Mouse (Mus musculus) kidney, postnatal 10 days (tissue): ENCODE measurements around the gene Ttc21a.

Experiments used
- DNase-seq: peaks from one replicate; pipeline ENCODE4 v3.0.0; 2021; ENCODE audit warnings: mixed read lengths

Ttc21a gene

DNA sequence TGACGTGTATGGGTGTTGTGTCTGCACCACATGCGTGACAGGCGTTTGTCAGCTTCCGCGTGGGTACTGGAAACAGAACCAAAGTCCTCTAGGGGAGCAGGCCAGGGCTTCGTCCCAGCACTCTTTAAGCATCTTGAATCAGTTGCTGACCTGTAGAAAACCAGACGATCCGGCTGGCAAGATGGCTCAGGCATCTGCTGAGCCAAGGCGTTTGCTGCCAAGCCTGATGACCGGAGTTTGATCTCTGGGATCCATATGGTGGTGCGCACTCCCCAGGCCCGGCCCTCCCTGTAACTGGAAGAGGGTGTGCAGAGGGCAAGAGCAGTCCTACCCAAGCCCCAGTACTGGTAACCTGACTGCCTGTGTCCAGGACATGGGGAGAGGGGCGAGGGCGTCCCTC lies 4.5 kb downstream of the Ttc21a start:
- no peak for DNase-seq

DNA sequence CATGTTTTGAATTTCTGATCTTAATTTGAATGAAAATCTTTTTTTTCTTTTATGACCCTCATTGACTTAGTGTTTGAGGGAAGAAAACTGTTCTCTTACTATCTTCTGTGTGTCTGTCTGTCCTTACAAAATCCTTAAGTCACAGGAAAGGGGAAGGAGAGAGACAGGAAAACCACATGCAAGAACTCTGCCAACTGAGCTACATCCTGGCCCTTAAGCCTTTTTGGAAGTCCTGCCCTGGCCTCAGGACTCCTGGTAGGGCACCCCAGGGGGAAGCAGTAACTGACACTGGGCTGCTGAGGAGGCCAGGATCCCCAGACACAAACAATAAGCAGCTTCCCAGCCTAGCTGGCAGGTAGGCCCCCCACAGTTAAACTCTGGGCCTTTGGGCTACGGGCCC lies 5.9 kb downstream of the Ttc21a start:
- DNase-seq = no peak

DNA sequence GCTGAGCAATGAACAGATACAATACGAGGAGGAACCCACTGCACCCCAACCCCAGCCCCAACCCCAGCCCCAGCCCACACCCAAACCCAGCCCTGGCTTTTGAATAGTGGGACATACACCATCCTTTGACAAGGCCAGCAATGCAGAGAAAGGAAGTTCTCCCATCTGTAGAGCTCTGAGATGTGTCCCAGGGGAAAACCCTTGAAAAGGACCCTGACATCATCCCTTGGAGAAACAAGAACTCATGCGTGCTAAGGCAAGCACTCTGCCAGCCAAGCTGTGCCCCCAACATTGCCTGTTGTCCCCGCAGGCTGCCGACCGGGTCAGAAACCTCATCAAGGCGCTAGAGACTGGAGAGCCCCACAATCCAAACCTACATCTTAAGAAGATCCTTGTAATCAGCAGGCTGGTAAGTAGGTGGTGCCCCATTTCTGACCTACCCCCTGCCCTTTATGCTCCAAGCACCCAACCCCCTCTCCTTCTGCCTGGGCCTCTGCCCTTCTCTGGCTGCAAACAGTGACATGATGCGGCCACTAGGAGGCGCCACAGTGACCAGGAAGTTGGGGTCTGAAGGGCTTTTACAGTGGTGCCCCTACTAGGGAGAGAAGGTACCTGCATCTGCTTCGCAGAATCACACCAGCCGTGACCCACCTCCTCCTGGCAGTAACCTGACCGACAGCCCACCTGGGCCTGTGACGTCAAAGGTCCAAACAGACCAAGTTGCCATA lies 7.9 kb downstream of the Ttc21a start:
- DNase-seq = no peak

DNA sequence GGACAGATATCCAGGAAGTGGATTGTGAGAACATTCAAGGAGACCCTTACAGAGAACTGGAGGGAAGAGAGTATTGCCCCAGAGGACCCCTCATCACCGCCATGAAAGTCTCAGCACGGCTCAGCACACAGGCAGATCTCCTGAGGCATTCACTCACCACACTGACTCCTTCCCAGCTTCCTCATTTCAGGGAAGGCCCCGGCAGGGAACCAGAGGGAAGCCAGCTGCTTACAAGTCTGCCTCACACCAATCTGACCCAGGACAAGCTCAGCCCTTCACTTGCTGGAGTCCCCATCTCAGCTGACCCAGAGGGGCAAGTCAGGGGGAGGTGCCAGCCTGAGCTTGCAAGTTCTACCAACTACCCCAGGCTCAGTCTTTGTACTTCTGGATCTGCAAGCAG lies 11.4 kb downstream of the Ttc21a start:
- DNase-seq = no peak

DNA sequence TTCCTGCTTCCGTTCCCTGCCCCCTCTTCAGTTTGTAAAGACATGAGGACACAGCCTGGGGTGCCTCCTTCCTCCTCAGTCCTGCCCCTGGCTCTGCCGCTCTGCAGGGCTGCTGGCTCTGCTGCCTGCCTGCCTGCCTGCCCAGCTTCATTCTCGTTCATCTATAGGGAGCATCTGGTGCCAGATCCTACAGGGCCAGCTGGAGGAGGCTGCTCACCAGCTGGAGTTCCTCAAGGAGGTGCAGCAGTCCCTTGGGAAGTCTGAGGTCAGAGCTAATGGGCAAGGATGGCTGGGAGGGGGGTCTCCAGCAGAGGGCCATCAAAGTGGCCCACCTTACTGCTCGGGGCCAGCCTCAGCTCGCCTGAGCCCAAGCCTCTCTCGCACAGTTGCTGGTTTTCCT lies 13.0 kb downstream of the Ttc21a start:
- peak; percentile 68 for DNase-seq

DNA sequence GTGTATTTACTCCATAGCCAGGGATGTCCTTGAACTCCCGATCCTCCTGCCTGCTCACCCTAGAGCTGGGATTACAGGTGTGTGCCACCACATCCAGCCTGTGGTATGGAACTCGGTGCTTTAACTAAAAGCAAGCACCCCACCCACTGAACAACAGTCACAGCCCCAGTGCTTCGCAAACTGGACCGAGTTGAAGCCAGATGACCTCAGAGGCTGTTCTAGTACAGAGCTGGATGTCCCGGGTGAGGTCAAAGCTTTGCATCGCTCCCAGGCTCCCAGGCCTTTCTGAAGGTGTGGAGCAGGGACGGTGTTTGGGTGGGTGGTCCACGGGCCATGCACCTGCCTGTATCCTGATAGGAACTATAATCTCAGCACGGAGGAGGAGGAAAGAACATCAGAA lies 14.0 kb downstream of the Ttc21a start:
- no peak for DNase-seq

DNA sequence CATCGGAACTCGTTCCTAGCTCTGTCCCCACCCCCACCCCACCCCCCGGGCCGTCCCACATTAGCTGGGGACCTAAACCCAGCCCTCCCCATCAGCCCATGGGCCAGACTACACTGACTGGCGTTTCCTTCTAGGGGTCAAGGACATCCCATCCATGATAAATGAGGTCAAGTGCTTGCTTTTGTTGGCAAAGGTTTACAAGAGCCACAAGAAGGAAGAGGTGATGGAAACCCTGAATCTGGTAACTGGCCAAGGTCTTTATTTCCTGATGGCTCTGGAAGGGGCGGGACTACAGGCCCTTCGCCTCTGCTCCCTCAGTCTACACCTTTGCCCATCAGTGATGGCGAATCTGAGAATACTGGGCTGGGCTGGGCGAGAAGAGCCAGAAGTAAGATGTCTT lies 21.4 kb downstream of the Ttc21a start:
- DNase-seq = no peak

DNA sequence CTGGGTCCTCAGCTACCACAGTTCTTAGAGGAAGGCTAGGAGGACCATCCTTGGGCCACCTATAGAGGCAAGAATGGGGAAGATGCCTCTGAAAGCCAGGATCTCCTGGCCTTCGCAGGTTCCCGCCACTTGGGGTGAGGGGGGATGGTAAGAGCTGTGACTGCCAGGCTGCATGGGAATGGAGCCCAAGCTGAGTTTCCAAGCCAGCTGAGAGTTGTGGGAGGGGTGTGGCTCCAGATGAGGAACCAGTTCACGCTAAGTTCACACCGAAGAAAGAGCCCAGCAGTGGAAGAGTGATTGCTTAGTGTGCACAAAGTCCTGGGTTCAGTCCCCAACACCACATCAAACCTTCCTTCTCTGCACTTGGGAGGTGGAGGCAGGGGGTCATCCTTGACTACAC lies 24.8 kb downstream of the Ttc21a start:
- no peak for DNase-seq

DNA sequence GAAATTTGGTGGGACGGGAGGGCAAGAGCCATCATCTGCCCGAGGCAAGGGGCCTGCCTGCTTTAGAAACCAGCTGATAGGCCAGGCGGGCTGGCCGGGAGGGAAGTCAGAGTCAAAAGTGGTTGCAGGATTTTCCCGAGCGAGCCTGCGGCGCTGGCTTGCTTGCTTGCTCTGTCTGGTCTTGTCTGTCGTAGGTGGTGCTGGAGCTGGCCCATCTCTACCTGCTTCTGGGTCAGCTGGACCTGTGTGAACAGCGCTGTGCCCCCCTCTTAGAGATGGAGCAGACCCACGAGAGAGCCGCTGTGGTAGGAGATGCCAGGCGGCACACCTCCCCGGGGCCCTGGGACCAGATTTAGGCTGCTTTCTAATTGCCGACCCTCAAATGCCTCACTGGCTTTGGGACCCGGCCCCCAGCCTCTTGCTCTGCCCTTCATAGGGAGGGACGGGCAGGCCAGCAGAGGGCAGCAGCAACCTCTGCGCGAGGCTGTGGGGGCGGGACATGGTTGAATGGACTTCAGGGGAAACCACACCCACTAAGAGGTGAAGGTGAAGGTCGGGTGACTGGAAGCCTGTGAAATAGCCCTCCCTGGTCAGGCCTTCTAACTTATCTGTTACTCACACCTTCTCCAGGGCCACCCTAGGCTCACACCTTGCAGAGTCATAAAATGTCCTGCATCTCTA lies 25.7 kb downstream of the Ttc21a start:
- DNase-seq = peak; percentile 87

DNA sequence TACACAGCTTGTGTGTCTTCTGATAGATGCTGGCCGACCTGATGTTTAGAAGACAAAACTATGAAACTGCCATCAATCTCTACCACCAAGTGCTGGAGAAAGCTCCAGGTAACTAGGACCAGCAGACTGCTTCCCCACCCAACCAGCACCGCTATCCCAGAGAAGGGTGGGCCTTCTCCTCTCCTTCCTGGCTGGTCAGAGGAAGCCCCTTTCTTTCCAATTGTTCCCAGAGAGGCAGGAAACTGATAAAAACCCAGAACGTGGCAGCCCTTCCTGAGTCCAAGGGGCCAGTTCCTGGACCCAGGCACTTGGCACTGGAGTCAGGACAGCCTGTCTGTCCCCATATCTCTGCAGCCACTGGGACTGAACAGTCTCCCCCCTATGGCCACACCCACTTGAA lies 26.8 kb downstream of the Ttc21a start:
- DNase-seq = no peak

DNA sequence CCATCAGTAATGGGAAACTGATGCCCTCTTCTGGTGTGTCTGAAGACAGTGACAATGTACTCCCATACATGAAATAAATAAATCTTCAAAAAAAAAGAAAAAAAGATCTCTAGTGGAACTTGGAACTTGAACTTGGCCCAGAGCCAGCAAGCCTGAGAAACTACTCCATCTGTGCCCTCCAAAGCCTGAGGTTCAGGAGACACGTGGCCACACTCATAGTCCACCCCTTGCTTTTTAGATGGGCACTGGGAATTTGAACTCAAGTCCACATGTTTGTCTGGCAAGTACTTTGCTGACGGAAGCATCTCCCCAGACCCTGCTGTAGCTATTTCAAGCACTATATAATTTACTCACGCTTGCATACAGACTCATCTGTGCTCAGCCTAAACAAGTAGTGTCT lies 27.8 kb downstream of the Ttc21a start:
- DNase-seq = peak; percentile 61

DNA sequence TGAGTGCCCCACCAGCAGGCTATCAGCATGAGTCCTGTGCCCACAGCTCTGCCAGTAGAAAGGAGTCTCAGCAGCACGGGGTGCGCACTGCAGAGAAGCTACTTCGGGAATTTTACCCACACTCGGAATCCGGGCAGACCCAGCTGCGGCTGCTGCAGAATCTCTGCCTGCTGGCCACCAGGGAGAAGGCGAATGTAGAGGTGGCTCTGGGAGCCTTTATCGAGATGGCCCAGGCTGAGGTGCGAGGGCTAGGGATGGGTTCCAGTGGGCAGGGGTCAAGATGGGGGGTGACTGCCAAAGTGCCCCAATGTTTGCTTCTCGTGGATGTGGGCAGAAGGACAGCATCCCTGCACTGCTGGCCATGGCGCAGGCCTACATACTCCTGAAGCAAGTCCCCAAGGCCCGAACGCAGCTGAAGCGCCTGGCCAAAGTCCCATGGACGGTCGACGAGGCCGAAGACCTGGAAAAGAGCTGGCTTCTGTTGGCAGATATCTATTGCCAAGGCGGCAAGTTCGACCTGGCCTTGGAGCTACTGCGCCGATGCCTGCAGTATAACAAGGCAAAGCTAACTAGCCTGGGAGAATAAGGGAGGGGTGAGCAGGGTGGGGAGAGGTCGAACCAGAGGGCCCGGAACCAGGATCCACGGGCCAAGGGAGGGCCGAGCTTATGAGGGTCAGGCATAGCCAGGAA lies 29.0 kb downstream of the Ttc21a start:
- no peak for DNase-seq

DNA sequence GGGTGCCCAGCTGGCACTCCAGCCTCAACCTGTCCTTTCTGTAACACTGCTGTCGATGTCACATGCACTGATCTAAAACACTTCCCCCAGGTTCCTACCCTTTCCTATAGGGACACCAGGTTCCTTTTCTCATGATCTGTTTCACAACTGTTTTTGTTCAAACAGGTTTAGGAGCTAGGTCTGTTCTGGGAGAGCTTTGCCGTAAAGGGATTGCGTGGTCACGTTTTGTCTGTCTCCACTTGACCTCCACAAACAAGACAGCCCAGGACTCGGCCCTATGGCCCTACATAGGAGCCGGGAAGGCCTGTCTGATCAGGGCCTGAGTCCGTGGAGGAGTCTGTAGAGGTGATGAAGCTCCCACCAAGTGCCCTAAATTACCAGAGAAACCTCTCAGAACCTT lies 32.4 kb downstream of the Ttc21a start:
- no peak for DNase-seq

DNA sequence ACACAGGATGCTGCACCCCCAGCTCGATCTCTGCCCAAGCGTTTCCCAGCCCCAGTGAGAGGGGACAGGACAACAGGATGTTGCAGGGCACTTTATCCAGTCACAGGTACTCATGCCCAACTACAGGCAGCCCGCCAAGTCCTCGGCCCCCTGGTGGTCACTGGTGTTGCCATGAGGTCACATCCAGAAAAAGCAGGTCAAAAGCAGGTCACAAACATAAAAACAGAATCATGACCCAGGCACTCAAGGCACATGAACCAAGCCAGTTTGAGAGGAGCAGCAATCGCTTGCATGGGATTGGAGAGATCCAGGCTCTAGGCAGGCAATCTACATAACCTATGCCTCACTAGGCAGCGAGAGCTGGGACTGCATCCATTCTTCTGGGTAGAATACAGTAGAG lies 32.8 kb downstream of the Ttc21a start:
- DNase-seq = peak; percentile 85

DNA sequence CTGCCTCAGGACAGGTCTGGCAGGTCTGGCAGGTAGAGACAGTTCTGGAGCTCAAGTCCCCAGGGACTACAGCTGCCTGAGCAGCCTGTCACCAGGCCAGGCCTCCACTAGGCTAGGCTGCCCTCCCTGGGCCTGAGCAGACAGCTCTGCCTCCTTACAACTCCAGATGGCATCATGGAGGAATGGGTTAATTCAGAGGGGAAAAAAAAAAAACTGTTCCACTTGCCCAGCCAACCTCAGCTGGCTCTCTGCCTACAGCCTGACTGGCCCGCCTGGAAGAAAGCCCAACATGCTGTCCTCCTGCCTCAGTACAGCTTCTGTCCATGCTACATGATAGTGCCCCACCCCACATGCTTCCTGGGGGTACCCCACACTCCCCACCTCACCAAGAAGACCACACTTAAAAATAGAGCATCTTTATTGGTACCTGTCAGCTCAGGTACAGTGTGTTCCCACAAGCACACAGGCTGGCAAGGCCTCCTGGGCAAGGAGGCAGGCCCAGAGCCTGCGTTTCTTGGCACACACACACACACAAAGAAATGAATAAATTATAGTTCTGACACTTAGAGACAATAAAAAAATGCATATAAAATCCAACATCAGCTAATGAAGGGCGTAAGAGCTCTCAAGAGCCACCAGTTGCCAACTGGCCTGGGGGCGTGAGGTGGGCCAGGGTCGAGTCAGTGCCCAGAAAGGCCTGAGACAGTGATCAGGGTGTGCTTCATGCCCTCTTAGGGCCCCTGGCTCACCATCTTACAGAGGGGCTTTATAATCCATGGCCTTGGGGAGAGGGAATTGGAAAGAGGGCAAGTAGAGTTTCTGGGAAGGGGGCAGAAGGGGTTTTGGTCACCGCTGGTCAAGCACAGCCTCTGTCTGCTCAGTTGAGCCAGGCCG lies 33.6 kb downstream of the Ttc21a start:
- DNase-seq = peak; percentile 52

DNA sequence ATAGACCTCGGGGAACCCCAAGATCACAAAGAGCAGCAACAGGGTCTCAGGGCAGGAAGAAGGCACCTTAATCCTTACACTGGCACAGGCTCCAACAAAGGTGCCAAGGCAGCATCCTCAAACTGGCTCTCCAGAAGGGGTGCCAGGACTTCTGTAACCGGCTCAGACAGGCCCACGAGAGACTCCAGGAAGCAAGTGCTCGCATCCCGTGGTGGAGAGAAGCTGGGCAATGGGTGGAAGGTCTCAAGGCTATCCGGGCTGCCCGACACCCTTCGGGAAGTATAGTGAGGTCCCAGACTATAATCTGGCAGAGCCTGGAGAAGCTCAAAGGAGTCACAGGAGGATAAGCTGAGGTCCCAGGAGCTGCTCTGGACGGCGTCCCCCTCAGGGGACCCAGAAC lies 34.8 kb downstream of the Ttc21a start:
- DNase-seq = no peak

DNA sequence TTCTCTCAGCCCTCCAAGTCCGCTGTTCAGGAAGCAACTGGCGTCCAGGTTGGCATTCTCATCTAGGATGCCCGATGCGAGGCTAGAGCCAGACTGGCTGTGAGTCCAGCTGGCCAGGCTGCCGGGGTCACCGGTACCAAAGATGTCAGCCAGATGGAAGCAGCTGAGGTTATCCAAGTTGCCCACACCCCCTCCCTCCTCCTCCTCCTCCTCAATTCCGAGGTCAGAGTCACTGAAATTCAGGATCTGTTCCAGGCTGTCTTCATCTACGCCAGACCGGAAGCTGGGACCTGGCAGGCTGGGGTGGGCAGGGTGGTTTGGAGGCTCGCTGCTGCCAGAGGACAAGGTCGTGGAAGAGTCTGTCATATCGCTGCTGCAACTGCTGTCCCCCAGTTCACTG lies 35.2 kb downstream of the Ttc21a start:
- DNase-seq = no peak

DNA sequence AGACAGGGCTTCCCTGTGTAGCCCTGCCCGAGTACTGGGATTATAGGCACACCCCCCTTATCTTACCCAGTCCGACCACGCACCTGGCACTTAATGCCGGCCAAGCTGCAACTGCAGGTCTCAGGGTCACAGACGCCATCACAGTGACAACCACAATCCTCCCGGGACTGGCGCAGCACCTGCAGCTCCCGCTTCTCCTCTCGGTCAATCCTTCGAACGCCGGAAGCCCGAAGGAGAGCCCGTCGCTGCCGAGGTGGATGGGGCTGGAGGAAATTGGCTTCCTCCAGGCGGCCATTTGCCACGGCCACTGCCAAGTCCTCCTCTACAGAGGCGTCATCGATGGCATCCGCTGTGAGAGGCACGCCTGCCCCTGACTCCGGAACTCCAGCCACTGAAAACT lies 35.9 kb downstream of the Ttc21a start:
- no peak for DNase-seq

DNA sequence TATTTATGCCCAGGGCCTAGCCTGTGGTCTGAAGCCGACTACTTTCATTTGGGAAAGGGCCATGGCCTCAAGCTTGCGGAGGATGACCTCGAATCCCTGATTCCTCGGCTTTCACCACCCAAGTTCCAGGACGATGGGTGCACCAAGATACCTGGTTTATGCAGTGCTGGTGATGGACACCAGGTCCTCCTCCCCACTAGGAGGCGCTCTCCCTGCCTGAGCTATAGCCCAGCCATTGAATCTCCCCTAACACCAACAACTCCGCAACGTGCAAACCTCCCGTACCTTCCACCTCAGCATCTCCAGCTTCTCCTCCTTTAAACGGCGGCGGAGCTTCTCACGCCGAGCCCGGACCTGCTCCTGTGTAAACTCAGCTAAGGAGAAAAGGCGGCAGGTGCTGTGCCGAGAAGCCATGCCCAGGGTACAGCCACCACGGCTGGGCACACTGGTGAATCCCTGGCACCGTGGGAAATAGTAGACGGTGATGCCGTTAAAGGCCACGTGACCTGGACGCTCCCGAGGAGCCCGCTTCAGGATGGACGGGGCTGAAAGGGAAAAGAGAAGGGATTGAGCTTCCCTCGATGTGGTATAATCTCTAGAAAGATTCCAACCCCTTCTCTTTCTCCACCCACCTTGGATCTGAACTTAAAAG lies 36.6 kb downstream of the Ttc21a start:
- DNase-seq = no peak

DNA sequence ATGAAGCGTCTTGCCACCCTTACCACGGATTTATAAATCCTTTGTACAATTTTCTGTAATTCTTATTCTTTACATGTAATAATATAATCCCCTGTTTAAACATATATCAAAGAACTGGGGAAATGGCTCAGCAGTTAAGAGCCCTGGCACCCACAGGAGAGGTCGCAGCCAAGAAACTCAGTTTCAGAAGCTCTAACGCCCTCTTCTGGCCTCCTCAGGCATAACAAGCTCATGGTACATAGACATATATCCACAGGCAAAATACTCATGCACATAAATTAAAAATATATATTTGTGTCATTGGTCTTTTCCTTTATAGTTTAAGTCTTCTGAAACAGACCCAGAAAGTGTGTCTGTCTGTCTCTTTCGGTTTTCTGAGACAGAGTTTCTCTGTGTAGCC lies 37.2 kb downstream of the Ttc21a start:
- no peak for DNase-seq

DNA sequence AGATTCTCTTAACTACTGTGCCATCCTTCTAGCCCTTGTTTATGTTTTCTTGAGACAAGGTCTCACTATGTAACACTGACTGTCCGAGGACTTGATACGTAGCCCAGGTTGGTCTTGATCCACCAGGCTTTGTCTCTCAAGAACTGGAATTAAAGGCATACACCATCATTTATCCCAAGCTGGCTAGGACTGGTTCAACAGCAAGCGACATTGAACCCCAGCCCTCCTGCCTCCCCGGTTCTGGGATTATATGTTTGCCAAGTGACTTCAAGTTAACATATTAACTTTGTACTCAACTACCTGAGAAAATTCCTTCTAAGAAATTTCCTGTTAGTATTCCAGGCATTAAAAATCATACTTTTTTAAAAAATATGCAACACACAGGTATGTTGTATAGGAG lies 37.9 kb downstream of the Ttc21a start:
- no peak for DNase-seq

DNA sequence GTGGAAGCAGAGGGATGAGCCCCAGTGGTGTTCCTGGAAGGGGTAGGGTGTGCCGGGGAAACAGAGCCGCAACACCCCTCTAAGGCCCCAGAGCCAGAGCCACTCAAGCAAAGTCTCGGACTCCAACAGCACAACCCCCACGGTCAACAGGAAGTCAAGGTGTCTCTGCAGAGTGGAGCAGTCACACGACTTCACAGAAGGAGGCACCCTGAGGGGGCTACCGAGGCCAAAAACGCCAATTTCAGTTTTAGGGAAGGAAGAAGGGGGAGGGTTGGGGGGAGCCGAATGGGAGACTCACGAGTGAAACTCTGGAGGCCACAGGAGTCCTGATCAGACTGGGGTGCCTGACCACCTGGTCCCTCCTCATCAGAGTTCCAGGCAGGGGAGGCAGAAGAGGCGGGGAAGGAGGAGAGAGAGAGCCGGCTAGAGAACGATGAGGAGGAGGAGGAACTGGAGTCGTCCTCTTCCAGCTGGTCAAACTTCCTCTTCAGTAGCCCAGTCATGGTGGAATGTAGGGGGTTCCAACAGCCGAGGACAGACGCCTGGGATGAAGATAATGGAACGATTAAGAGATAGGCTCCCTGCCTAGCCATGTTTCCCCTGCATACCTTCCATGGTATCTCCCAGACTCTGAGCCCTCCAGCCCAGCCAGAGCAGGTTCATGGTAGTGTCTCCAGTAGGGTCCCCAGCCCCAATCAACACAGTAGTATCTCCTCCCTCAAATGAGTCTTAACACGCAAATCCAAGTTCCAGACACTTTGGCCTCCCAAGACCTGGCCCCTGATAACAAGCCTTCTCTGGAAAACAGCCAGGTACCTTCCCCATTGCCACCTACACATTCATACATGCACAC lies 39.5 kb downstream of the Ttc21a start:
- no peak for DNase-seq
